Mouse (Mus musculus) midbrain, embryonic 12.5 days (tissue): Measurements from ENCODE around the gene Mapk10. TPM values are rescaled to one million over a fixed set of nuclear protein-coding genes. Genes with fewer than 3 reads are reported as not detected.
A peak's percentile ranks its signal among the peaks of the same experiment; 100 is the strongest.

Experiments
- ATAC-seq: fragments of 200-750 bp; cut with Nextera tagmentation; 2 replicates; pipeline ENCODE4 v1.8.0; 2017; ENCODE audit warnings: low read depth, moderate TSS enrichment, moderate library complexity; ENCODE audit not compliant: low FRiP score
- H3K27ac ChIP-seq: fragments of 300-500 bp; sonication (generic); replicated peaks from 2 replicates; pipeline ENCODE4 v1.5.1; 2016; ENCODE audit warnings: mild to moderate bottlenecking
- H3K27me3 ChIP-seq: fragments of 300-500 bp; sonication (generic); 2 replicates; pipeline ENCODE4 v1.6.1; 2016; ENCODE audit warnings: mild to moderate bottlenecking
- H3K36me3 ChIP-seq: fragments of 300-500 bp; sonication (generic); 2 replicates; pipeline ENCODE4 v1.6.1; 2016
- H3K4me1 ChIP-seq: fragments of 300-500 bp; sonication (generic); 2 replicates; pipeline ENCODE4 v1.6.1; 2016
- H3K4me2 ChIP-seq: fragments of 300-500 bp; sonication (generic); replicated peaks from 2 replicates; pipeline ENCODE4 v1.6.1; 2016; ENCODE audit warnings: mild to moderate bottlenecking, moderate library complexity
- H3K4me3 ChIP-seq: fragments of 300-500 bp; sonication (generic); 2 replicates; pipeline ENCODE4 v1.5.1; 2016; ENCODE audit warnings: mild to moderate bottlenecking
- H3K9ac ChIP-seq: fragments of 300-500 bp; sonication (generic); replicated peaks from 2 replicates; pipeline ENCODE4 v1.6.1; 2016; ENCODE audit warnings: mild to moderate bottlenecking, moderate library complexity
- H3K9me3 ChIP-seq: fragments of 300-500 bp; sonication (generic); 2 replicates; pipeline ENCODE4 v1.6.1; 2016; ENCODE audit warnings: mild to moderate bottlenecking
- WGBS: fragments of 180-500 bp; shearing (Covaris S2); methylation state at CpG from one replicate; pipeline ENCODE4 v1.1.7; 2016; 5-methylcytosine and 5-hydroxymethylcytosine counted together
- polyA plus RNA-seq: library from polyadenylated mRNA; unstranded; fragments of >200 nt; fragmentation: Nextera tagmentation; extraction: Ambion mirVana; gene quantifications from 2 replicates; pipeline ENCODE4 v1.2.1, GENCODE M21; 2016

The Mapk10 gene
- polyA plus RNA-seq, result 70.1 and 72.4 TPM in 2 replicates

- peak within 1 kb of the TSS; percentile 54 for H3K4me3 ChIP-seq
- peak within 1 kb of the TSS; percentile 87 for H3K27ac ChIP-seq
- H3K4me2 ChIP-seq, result peak within 1 kb of the TSS; percentile 54
- ATAC-seq, result peak; percentile 100
- WGBS, result 8% methylated on average over 13 of the region's 16 CpGs
- H3K36me3 ChIP-seq, result no peaks in the 10 kb centered on the region
- H3K4me1 ChIP-seq, result peaks cover 24% of the 10 kb centered on the region
- H3K9me3 ChIP-seq, result 0 out of 2 replicates have a peak, but pooled peaks cover 2% of the 10 kb centered on the region
- no peaks in the 10 kb centered on the region for H3K27me3 ChIP-seq
- H3K9ac ChIP-seq, result peak within 1 kb of the TSS; percentile 70
Measured at GRCm38 (mm10) chr5:103211101-103211848, at the start of gene Mapk10. Gene Mapk10, minus strand, starts transcription at chr5:103211334.

DNA sequence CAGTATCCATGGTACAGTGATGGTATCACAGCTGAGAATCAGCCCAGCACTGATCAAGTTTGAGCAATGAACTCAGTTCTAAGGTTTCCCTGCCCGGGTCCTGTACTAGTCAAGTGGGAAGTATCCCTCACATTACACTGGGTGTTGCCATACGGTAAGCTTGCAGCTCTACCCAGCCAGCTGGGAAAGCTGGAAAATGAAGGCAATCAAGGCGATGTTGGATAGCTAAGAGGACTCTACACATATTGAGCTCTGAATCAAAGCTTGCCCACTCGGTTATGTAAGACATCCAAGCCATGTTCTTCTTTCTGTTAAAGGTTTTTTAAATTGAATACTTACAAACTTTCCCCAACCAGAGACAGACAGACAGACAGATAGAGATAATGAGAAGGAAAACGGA, 45.0 kb upstream of the Mapk10 start:
- 95% methylated on average over 5 of the region's 5 CpGs for WGBS
- no peak overlapping the region for H3K4me3 ChIP-seq
- H3K9ac ChIP-seq, result no peak overlapping the region
- no peaks in the 10 kb centered on the region for H3K9me3 ChIP-seq
- H3K27me3 ChIP-seq, result no peaks in the 10 kb centered on the region
- no peaks in the 10 kb centered on the region for H3K36me3 ChIP-seq
- no peaks in the 10 kb centered on the region for H3K4me1 ChIP-seq
- H3K4me2 ChIP-seq, result no peak overlapping the region
- H3K27ac ChIP-seq, result no peak overlapping the region
- no peak for ATAC-seq

DNA sequence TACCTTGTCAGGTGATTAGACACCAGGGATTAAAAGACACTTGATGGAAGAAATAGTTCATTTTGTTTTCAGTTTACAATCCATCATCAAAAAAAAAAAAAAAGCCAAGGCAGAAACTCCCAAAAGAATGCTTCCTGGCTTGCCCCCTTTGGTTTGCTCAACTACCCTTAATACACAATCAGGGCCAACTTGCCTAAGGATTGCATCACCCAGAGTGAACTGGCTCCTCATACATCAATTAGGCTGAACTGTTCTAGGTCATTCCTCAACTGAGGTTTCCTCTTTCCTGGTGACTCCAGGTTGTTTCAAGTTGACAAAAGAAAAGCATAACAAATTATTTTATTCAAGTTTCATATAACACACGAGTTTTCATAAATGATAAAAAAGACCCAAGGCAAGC, 31.3 kb upstream of the Mapk10 start:
- Histone ChIP-seq H3K27ac (no peak overlapping the region), H3K4me3 (no peak overlapping the region), H3K9ac (no peak overlapping the region), H3K9me3 (no peaks in the 10 kb centered on the region), H3K4me1 (no peaks in the 10 kb centered on the region), H3K4me2 (no peak overlapping the region), H3K27me3 (no peaks in the 10 kb centered on the region), H3K36me3 (no peaks in the 10 kb centered on the region)
- 69% methylated on average over 1 of the region's 1 CpGs for WGBS
- ATAC-seq, result no peak

- Histone ChIP-seq H3K27ac (no peak overlapping the region), H3K9me3 (no peaks in the 10 kb centered on the region), H3K4me2 (no peak overlapping the region), H3K4me1 (no peaks in the 10 kb centered on the region), H3K27me3 (no peaks in the 10 kb centered on the region), H3K9ac (no peak overlapping the region), H3K36me3 (no peaks in the 10 kb centered on the region), H3K4me3 (no peak overlapping the region)
- 86% methylated on average over 4 of the region's 4 CpGs for WGBS
- ATAC-seq, result no peak
Measured at GRCm38 (mm10) chr5:103231822-103232221, 20.7 kb upstream of the Mapk10 start.

DNA sequence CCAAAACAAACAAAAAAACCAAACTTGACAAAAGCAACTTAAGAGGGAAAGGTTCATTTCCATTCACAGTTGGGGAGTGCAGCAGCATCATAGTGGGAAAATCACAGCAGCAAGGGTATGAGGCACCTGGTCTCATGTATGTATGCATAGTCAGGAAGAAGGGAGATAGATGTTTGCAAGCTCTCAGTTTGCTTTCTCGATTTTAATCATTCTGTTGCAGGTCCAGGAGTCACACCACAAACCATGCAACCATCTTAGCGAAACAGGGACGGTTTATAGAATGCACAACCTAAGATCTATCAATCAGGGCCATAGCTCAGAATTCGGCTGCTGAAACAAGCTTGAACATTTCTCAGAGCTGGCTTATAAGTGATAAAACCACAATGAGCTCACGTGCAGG, 19.2 kb upstream of the Mapk10 start:
- Histone ChIP-seq H3K9ac (no peak overlapping the region), H3K27me3 (no peaks in the 10 kb centered on the region), H3K4me1 (no peaks in the 10 kb centered on the region), H3K9me3 (no peaks in the 10 kb centered on the region), H3K4me2 (no peak overlapping the region), H3K4me3 (no peak overlapping the region), H3K36me3 (no peaks in the 10 kb centered on the region), H3K27ac (no peak overlapping the region)
- ATAC-seq, result no peak
- WGBS, result 89% methylated on average over 5 of the region's 5 CpGs

DNA sequence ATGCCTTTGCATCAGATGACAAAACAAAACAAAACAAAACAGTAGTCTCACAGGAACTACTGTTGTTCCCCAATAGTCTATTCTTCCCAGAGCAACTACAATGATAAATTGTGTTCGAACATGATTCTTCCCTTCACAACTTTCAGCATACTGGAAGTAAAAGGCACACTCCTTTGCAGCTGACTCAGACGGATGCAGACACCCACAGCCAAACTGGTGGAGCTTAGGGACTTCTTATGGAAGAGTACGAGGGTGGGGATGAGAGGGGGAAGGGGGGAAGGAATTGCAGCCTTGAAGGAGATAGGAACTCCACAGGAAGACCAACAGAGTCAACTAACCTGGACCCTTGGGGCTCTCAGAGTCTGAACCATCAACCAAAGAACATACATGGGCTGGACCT, 18.2 kb upstream of the Mapk10 start:
- Histone ChIP-seq H3K36me3 (no peaks in the 10 kb centered on the region), H3K9me3 (no peaks in the 10 kb centered on the region), H3K9ac (no peak overlapping the region), H3K4me1 (no peaks in the 10 kb centered on the region), H3K27ac (no peak overlapping the region), H3K27me3 (no peaks in the 10 kb centered on the region), H3K4me2 (no peak overlapping the region), H3K4me3 (no peak overlapping the region)
- 79% methylated on average over 3 of the region's 3 CpGs for WGBS
- no peak for ATAC-seq

- no peak for ATAC-seq
- no peak overlapping the region for H3K9ac ChIP-seq
- H3K4me1 ChIP-seq, result no peaks in the 10 kb centered on the region
- no peak overlapping the region for H3K27ac ChIP-seq
- no peaks in the 10 kb centered on the region for H3K36me3 ChIP-seq
- no peaks in the 10 kb centered on the region for H3K27me3 ChIP-seq
- 60% methylated on average over 2 of the region's 2 CpGs for WGBS
- no peak overlapping the region for H3K4me3 ChIP-seq
- H3K4me2 ChIP-seq, result no peak overlapping the region
- no peaks in the 10 kb centered on the region for H3K9me3 ChIP-seq
Measured at GRCm38 (mm10) chr5:103221997-103222396, 10.9 kb upstream of the Mapk10 start.

DNA sequence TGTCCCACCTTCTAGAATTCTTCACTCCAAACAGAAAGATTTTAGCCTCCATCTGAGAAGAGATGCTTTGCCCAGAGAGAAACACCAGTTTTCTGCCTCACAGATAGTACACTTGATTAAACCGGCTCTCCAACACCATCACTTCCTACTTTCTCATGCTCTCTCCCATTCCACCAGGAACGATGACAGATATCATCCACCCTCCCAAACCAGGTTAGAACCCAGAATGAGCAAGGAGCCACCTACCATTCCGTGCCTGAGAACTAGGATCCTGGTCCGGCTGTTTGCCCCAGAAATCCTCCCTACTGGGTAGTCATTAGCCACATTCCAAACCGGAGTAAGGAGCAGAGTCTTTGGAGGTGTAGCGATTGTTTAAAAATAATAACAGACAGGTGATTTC, 490 bp downstream of the Mapk10 start:
- ATAC-seq, result 0 out of 2 replicates have a peak, but pooled peaks have one; percentile 25
- Histone ChIP-seq H3K27me3 (no peaks in the 10 kb centered on the region), H3K27ac (peak overlapping the region; percentile 87), H3K4me3 (peak overlapping the region; percentile 54), H3K4me1 (peaks cover 24% of the 10 kb centered on the region), H3K4me2 (peak overlapping the region; percentile 54), H3K9me3 (0 out of 2 replicates have a peak, but pooled peaks cover 2% of the 10 kb centered on the region), H3K36me3 (no peaks in the 10 kb centered on the region), H3K9ac (peak overlapping the region; percentile 70)
- 10% methylated on average over 6 of the region's 6 CpGs for WGBS

- H3K27ac ChIP-seq, result no peak overlapping the region
- H3K36me3 ChIP-seq, result peaks cover 5% of the 10 kb centered on the region
- WGBS, result 52% methylated on average over 3 of the region's 3 CpGs
- peak overlapping the region; percentile 70 for H3K9ac ChIP-seq
- H3K4me3 ChIP-seq, result peak overlapping the region; percentile 54
- 0 out of 2 replicates have a peak, but pooled peaks cover 2% of the 10 kb centered on the region for H3K9me3 ChIP-seq
- no peak for ATAC-seq
- H3K4me1 ChIP-seq, result peaks cover 24% of the 10 kb centered on the region
- no peaks in the 10 kb centered on the region for H3K27me3 ChIP-seq
- H3K4me2 ChIP-seq, result peak overlapping the region; percentile 54
Measured at GRCm38 (mm10) chr5:103210018-103210417, 1.1 kb downstream of the Mapk10 start.

- 53% methylated on average over 6 of the region's 6 CpGs for WGBS
- peak overlapping the region; percentile 61 for H3K27ac ChIP-seq
Measured at GRCm38 (mm10) chr5:103209486-103209885, 1.6 kb downstream of the Mapk10 start.

GRCm38 (mm10) chr5:103208869-103209268, 2.3 kb downstream of the Mapk10 start:
- Histone ChIP-seq H3K4me3 (peak overlapping the region; percentile 54), H3K9ac (peak overlapping the region; percentile 70), H3K27me3 (no peaks in the 10 kb centered on the region), H3K4me1 (peaks cover 24% of the 10 kb centered on the region), H3K4me2 (peak overlapping the region; percentile 54), H3K36me3 (peaks cover 13% of the 10 kb centered on the region), H3K27ac (peak overlapping the region; percentile 61), H3K9me3 (no peaks in the 10 kb centered on the region)
- no peak for ATAC-seq
- WGBS, result 51% methylated on average over 8 of the region's 8 CpGs

More at GRCm38 (mm10) chr5:103209486-103209885, 1.6 kb downstream of the Mapk10 start:
- no peak for ATAC-seq
- peaks cover 9% of the 10 kb centered on the region for H3K36me3 ChIP-seq
- H3K4me2 ChIP-seq, result peak overlapping the region; percentile 54
- peaks cover 24% of the 10 kb centered on the region for H3K4me1 ChIP-seq
- H3K9ac ChIP-seq, result peak overlapping the region; percentile 70
- H3K9me3 ChIP-seq, result 0 out of 2 replicates have a peak, but pooled peaks cover under 1% of the 10 kb centered on the region
- H3K4me3 ChIP-seq, result peak overlapping the region; percentile 54
- no peaks in the 10 kb centered on the region for H3K27me3 ChIP-seq

- Histone ChIP-seq H3K36me3 (peaks cover 16% of the 10 kb centered on the region), H3K27me3 (no peaks in the 10 kb centered on the region), H3K4me1 (peaks cover 24% of the 10 kb centered on the region), H3K27ac (peak overlapping the region; percentile 54), H3K9me3 (no peaks in the 10 kb centered on the region), H3K4me3 (peak overlapping the region; percentile 54), H3K9ac (peak overlapping the region; percentile 70), H3K4me2 (peak overlapping the region; percentile 54)
- ATAC-seq, result no peak
- 61% methylated on average over 10 of the region's 10 CpGs for WGBS
Measured at GRCm38 (mm10) chr5:103208021-103208511, 3.1 kb downstream of the Mapk10 start.
